Mouse (Mus musculus) lung, embryonic 14.5 days (tissue): ENCODE results near the gene 7420426K07Rik. TPM values are rescaled to one million over a fixed set of nuclear protein-coding genes. Genes with fewer than 3 reads are reported as not detected.

Source experiments
- ATAC-seq: fragments of 200-750 bp; cut with Nextera tagmentation; 2 replicates; pipeline ENCODE4 v1.8.0; 2017; ENCODE audit warnings: mild to moderate bottlenecking, moderate TSS enrichment, moderate library complexity; ENCODE audit not compliant: insufficient read depth
- DNase-seq: peaks from one replicate; pipeline ENCODE4 v3.0.0-alpha.2; 2015
- H3K27ac ChIP-seq: fragments of 300-500 bp; sonication (generic); 2 replicates; pipeline ENCODE4 v1.5.1; 2014; ENCODE audit warnings: low read depth, mild to moderate bottlenecking, moderate library complexity
- H3K27me3 ChIP-seq: fragments of 300-500 bp; sonication (generic); 2 replicates; pipeline ENCODE4 v1.6.1; 2014; ENCODE audit warnings: low read length, control low read depth; ENCODE audit not compliant: insufficient read depth
- H3K36me3 ChIP-seq: fragments of 300-500 bp; sonication (generic); 2 replicates; pipeline ENCODE4 v1.6.1; 2014; ENCODE audit warnings: control low read depth; ENCODE audit not compliant: insufficient read depth
- H3K4me1 ChIP-seq: fragments of 300-500 bp; sonication (generic); 2 replicates; pipeline ENCODE4 v1.6.1; 2014; ENCODE audit warnings: antibody characterized with exemption, control low read depth; ENCODE audit not compliant: insufficient read depth
- H3K4me2 ChIP-seq: fragments of 300-500 bp; sonication (generic); 2 replicates; pipeline ENCODE4 v1.6.1; 2014; ENCODE audit warnings: mild to moderate bottlenecking
- H3K4me3 ChIP-seq: fragments of 300-500 bp; sonication (generic); 2 replicates; pipeline ENCODE4 v1.5.1; 2014; ENCODE audit warnings: low read depth, low read length
- H3K9ac ChIP-seq: fragments of 300-500 bp; sonication (generic); 2 replicates; pipeline ENCODE4 v1.6.1; 2014
- H3K9me3 ChIP-seq: fragments of 300-500 bp; sonication (generic); 2 replicates; pipeline ENCODE4 v1.6.1; 2016; ENCODE audit warnings: low read depth, low read length, control low read depth
- CTCF ChIP-seq: IDR thresholded peaks from 2 replicates; pipeline ENCODE4 v1.5.1; 2016; ENCODE audit warnings: antibody characterized with exemption, low read depth
- WGBS: fragments of 180-500 bp; shearing (Covaris S2); extraction: QIAGEN DNeasy Blood & Tissue Kit; methylation state at CpG from one replicate; pipeline ENCODE4 v1.1.7; 2014; 5-methylcytosine and 5-hydroxymethylcytosine counted together
- polyA plus RNA-seq: library from polyadenylated mRNA; unstranded; fragments of >200 nt; fragmentation: Nextera tagmentation; extraction: Ambion mirVana; gene quantifications from 2 replicates; pipeline ENCODE4 v1.2.1, GENCODE M21; 2014

The 7420426K07Rik gene
- polyA plus RNA-seq, 1 experiment from 2014 or later = not detected

GRCm38 (mm10) chr9:98953830-98954229 lies 50.9 kb downstream of the 7420426K07Rik start:
- no peak for TF ChIP-seq CTCF
- no peak overlapping the region for H3K27ac ChIP-seq
- DNase-seq = no peak
- H3K4me1 ChIP-seq = peaks cover 6% of the 10 kb centered on the region; the same call in 1 of the 2 replicates
- 4% methylated on average over 9 of the region's 9 CpGs for WGBS
- H3K9me3 ChIP-seq = no peaks in the 10 kb centered on the region
- H3K36me3 ChIP-seq = no peaks in the 10 kb centered on the region
- peaks cover 93% of the 10 kb centered on the region for H3K27me3 ChIP-seq
- H3K4me3 ChIP-seq = no peak overlapping the region
- no peak overlapping the region for H3K4me2 ChIP-seq
- no peak overlapping the region for H3K9ac ChIP-seq
- ATAC-seq = no peak

Other genes starting within 250 kb of the 7420426K07Rik start
- not detected in 2 replicates for gene Prr23a1, start 60.6 kb upstream of the 7420426K07Rik start, polyA plus RNA-seq
- not detected in 2 replicates for gene Prr23a2, start 46.6 kb upstream of the 7420426K07Rik start, polyA plus RNA-seq
- gene Prr23a3, start 38.4 kb upstream of the 7420426K07Rik start, polyA plus RNA-seq = not detected in 2 replicates
- gene Foxl2, start 52.2 kb downstream of the 7420426K07Rik start, polyA plus RNA-seq = 0.07 TPM in 1 of 2 replicates, not detected in the other
- gene Faim, start 83.3 kb downstream of the 7420426K07Rik start, polyA plus RNA-seq = 45.1 and 47.7 TPM in 2 replicates
- 0.12 TPM in 1 of 2 replicates, not detected in the other for gene Gm1123, start 132.6 kb downstream of the 7420426K07Rik start, polyA plus RNA-seq
- gene Pik3cb, start 237.5 kb downstream of the 7420426K07Rik start, polyA plus RNA-seq = 1.3 and 1.7 TPM in 2 replicates